Mouse (Mus musculus) cerebellum, adult 2 months (tissue): ENCODE measurements around the gene Olfr592.
"Not testable (repeated sequence)": the region's sequence is repeated elsewhere in the genome, so short reads cannot be mapped to it uniquely, and the experiment has no call there.

ENCODE experiments used
- CTCF ChIP-seq: fragments of 200-500 bp; IDR thresholded peaks from 2 replicates; pipeline ENCODE4 v1.5.1; 2011; ENCODE audit warnings: low read depth, mild to moderate bottlenecking, control low read depth, low read length, moderate library complexity, borderline replicate concordance; ENCODE audit not compliant: insufficient read depth
- POLR2A ChIP-seq: fragments of 200-500 bp; IDR thresholded peaks from 2 replicates; pipeline ENCODE4 v1.6.1; 2011; ENCODE audit warnings: low read length, control low read depth, borderline replicate concordance; ENCODE audit not compliant: insufficient read depth

DNA sequence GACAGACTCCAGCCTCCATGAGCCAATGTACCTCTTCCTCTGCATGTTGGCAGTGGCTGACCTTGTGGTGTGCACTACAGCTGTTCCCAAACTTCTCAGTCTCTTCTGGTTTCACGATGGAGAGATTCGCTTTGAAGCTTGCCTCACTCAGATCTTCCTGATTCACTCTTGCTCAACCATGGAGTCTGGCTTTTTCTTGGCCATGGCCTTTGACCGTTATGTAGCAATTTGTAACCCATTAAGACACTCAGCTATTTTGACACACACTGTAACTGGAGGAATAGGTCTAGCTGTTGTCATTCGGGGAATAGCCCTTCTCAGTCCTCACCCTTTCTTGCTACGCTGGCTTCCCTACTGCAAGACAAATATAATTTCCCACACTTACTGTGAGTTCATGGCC is 27.4 kb downstream of the Olfr592 start:
- not testable (repeated sequence) for TF ChIP-seq POLR2A, CTCF
